Mouse (Mus musculus): ENCODE data around the gene Trpc6. TPM values are rescaled to one million over a fixed set of nuclear protein-coding genes. Genes with fewer than 3 reads are reported as not detected.

The Trpc6 gene
- 0.49 TPM in 1 of 2 replicates, not detected in the other for total RNA-seq (2015)
- 1.0 TPM in 1 of 2 replicates, not detected in the other for total RNA-seq (2017)

- peak; percentile 93 for ATAC-seq (replicated peaks; ENCODE audit: poor library complexity)
Measured at GRCm38 (mm10) chr9:8544041-8544794, at the start of gene Trpc6. Trpc6 (plus strand) TSS chr9:8544142.

- no peak for ATAC-seq (replicated peaks; ENCODE audit: poor library complexity)
Measured at GRCm38 (mm10) chr9:8520911-8521310, 23.0 kb upstream of the Trpc6 start.

- ATAC-seq (replicated peaks; ENCODE audit: poor library complexity), result peak; percentile 65
Measured at GRCm38 (mm10) chr9:8533670-8534069, 10.3 kb upstream of the Trpc6 start.

GRCm38 (mm10) chr9:8545236-8545635 is 1.3 kb downstream of the Trpc6 start:
- ATAC-seq (replicated peaks; ENCODE audit: poor library complexity), result peak; percentile 12; the same call in 1 of the 2 replicates

- no peak for ATAC-seq (replicated peaks; ENCODE audit: poor library complexity)
Measured at GRCm38 (mm10) chr9:8558574-8558973, 14.6 kb downstream of the Trpc6 start.

- ATAC-seq (replicated peaks; ENCODE audit: poor library complexity), result peak; percentile 55; the same call in 1 of the 2 replicates
Measured at GRCm38 (mm10) chr9:8592618-8593017, 48.7 kb downstream of the Trpc6 start.

- no peak for ATAC-seq (replicated peaks; ENCODE audit: poor library complexity)
Measured at GRCm38 (mm10) chr9:8597089-8597488, 53.1 kb downstream of the Trpc6 start.

GRCm38 (mm10) chr9:8606816-8607491 is 63.0 kb downstream of the Trpc6 start:
- no peak for ATAC-seq (replicated peaks; ENCODE audit: poor library complexity)

- ATAC-seq (replicated peaks; ENCODE audit: poor library complexity), result 0 out of 2 replicates have a peak, but pooled peaks have one; percentile 11
Measured at GRCm38 (mm10) chr9:8634344-8634743, 90.4 kb downstream of the Trpc6 start.

GRCm38 (mm10) chr9:8643453-8643852 is 99.5 kb downstream of the Trpc6 start:
- no peak for ATAC-seq (replicated peaks; ENCODE audit: poor library complexity)

- ATAC-seq (replicated peaks; ENCODE audit: poor library complexity), result no peak
Measured at GRCm38 (mm10) chr9:8655347-8655746, 111.4 kb downstream of the Trpc6 start.

GRCm38 (mm10) chr9:8672944-8673343 is 129.0 kb downstream of the Trpc6 start:
- peak; percentile 72 for ATAC-seq (replicated peaks; ENCODE audit: poor library complexity)

GRCm38 (mm10) chr9:8676607-8677006 is 132.7 kb downstream of the Trpc6 start:
- no peak for ATAC-seq (replicated peaks; ENCODE audit: poor library complexity)

- peak; percentile 95 for ATAC-seq (replicated peaks; ENCODE audit: poor library complexity)
Measured at GRCm38 (mm10) chr9:8693177-8693576, 149.2 kb downstream of the Trpc6 start.

- ATAC-seq (replicated peaks; ENCODE audit: poor library complexity), result peak; percentile 98
Measured at GRCm38 (mm10) chr9:8700669-8701068, 156.7 kb downstream of the Trpc6 start.

- no peak for ATAC-seq (replicated peaks; ENCODE audit: poor library complexity)
Measured at GRCm38 (mm10) chr9:8703516-8703915, 159.6 kb downstream of the Trpc6 start.

GRCm38 (mm10) chr9:8703956-8704355 is 160.0 kb downstream of the Trpc6 start:
- no peak for ATAC-seq (replicated peaks; ENCODE audit: poor library complexity)

GRCm38 (mm10) chr9:8710052-8710739 is 166.3 kb downstream of the Trpc6 start:
- ATAC-seq (replicated peaks; ENCODE audit: poor library complexity), result no peak

GRCm38 (mm10) chr9:8719017-8719416 is 175.1 kb downstream of the Trpc6 start:
- peak; percentile 68; the same call in 1 of the 2 replicates for ATAC-seq (replicated peaks; ENCODE audit: poor library complexity)

- no peak for ATAC-seq (replicated peaks; ENCODE audit: poor library complexity)
Measured at GRCm38 (mm10) chr9:8729056-8729455, 185.1 kb downstream of the Trpc6 start.
